ENCODE assay signal across 22 mouse cellular contexts in genomic region chr3:126397985-126398630, GRCm38 (mm10). TPM values are rescaled to one million over a fixed set of nuclear protein-coding genes. Genes with fewer than 3 reads are reported as not detected.
DNase-seq lines count a peak whose midpoint lies in the region; ATAC-seq lines count a peak whose summit lies in the region.
"Had no signal": no experiment of that assay in that cellular context is flagged by ENCODE, and none has a peak within 500 bp of the region (broad histone marks: within the 10 kb centered on the region; RNA-seq: fewer than 3 reads in every experiment).

No protein-coding gene starts in this region.

- 40% methylated on average over 7 of the region's 7 CpGs for WGBS in liver, embryonic 11.5 days
- 34% methylated on average over 7 of the region's 7 CpGs for WGBS in liver, embryonic 12.5 days (ENCODE audit: insufficient replicate concordance)
- 80% methylated on average over 7 of the region's 7 CpGs for WGBS in forebrain, embryonic 16.5 days

- no peaks in the 10 kb centered on the region for H3K9me3 ChIP-seq in liver, embryonic 11.5 days (ENCODE audit: control insufficient read depth, low read length)
- no peaks in the 10 kb centered on the region for H3K9me3 ChIP-seq in liver, embryonic 12.5 days (replicated peaks)
- H3K9me3 ChIP-seq in forebrain, embryonic 16.5 days (ENCODE audit: control insufficient read depth, low read length), result no peaks in the 10 kb centered on the region; the same call in 1 of the 2 replicates
- H3K9me3 ChIP-seq: embryonic facial prominence, embryonic 15.5 days; liver, embryonic 13.5 days; midbrain, embryonic 13.5 days; neural tube, embryonic 12.5 days had no signal

- intact Hi-C loops in heart, postnatal 10 days (cut with DNase I), result no loop called here

- no peaks in the 10 kb centered on the region for H3K4me1 ChIP-seq in liver, embryonic 11.5 days (replicated peaks; ENCODE audit: control insufficient read depth, insufficient read depth, low read length)
- H3K4me1 ChIP-seq in liver, embryonic 12.5 days, result no peaks in the 10 kb centered on the region
- H3K4me1 ChIP-seq in forebrain, embryonic 16.5 days (replicated peaks; ENCODE audit: control insufficient read depth, insufficient read depth, low read length), result no peaks in the 10 kb centered on the region
- H3K4me1 ChIP-seq: embryonic facial prominence, embryonic 15.5 days; hindbrain, embryonic 13.5 days; liver, embryonic 13.5 days; midbrain, embryonic 13.5 days; neural tube, embryonic 12.5 days had no signal

- DNase-seq in heart, adult 11 months, result peak; percentile 80
- no peak for DNase-seq in heart, adult 9 months (ENCODE audit: low spot score in 2 of 2)
- DNase-seq in liver, embryonic 11.5 days (ENCODE audit: low spot score), result peak; percentile 41
- DNase-seq in MEL-GATA-1-ER (ENCODE audit: extremely low read depth, low read depth), result peak; percentile 55
- peak; percentile 24 to 31 for DNase-seq in heart, postnatal 10 days
- DNase-seq in layer of hippocampus, adult 9-11 months, result no peak
- DNase-seq: adrenal gland, postnatal 36 days; cerebellum, adult 11-12 months; cerebellum, postnatal 14 days; kidney, adult 8-10 months; kidney, postnatal 36 days; liver, embryonic 13.5 days; right cerebral cortex, adult 18-20 months; thymus, postnatal 36 days had no signal

- no peaks in the 10 kb centered on the region for H3K36me3 ChIP-seq in liver, embryonic 11.5 days (ENCODE audit: control insufficient read depth, insufficient read depth, low read length)
- no peaks in the 10 kb centered on the region for H3K36me3 ChIP-seq in liver, embryonic 12.5 days
- no peaks in the 10 kb centered on the region for H3K36me3 ChIP-seq in forebrain, embryonic 16.5 days (ENCODE audit: control insufficient read depth, insufficient read depth)
- H3K36me3 ChIP-seq: embryonic facial prominence, embryonic 15.5 days; hindbrain, embryonic 13.5 days; liver, embryonic 13.5 days; midbrain, embryonic 13.5 days; neural tube, embryonic 12.5 days had no signal

- H3K4me3 ChIP-seq in liver, embryonic 11.5 days (ENCODE audit: low read depth, low read length), result no peak overlapping the region
- no peak overlapping the region for H3K4me3 ChIP-seq in liver, embryonic 12.5 days
- no peak overlapping the region for H3K4me3 ChIP-seq in forebrain, embryonic 16.5 days (replicated peaks; ENCODE audit: low read length)
- H3K4me3 ChIP-seq: embryonic facial prominence, embryonic 15.5 days; hindbrain, embryonic 13.5 days; liver, embryonic 13.5 days; midbrain, embryonic 13.5 days; neural tube, embryonic 12.5 days had no signal

- ATAC-seq in liver, embryonic 11.5 days (replicated peaks; ENCODE audit: low FRiP score), result peak; percentile 43; the same call in 1 of the 2 replicates
- ATAC-seq in liver, embryonic 12.5 days, result no peak
- ATAC-seq in forebrain, embryonic 16.5 days, result no peak
- ATAC-seq: CD4-positive, CD25-positive, alpha-beta regulatory T cell, adult 4 months; inflammation-experienced regulatory T-cells, adult 6 months; midbrain, embryonic 13.5 days had no signal

- H3K4me2 ChIP-seq in liver, embryonic 11.5 days, result no peak overlapping the region
- H3K4me2 ChIP-seq in liver, embryonic 12.5 days, result no peak overlapping the region
- H3K4me2 ChIP-seq in forebrain, embryonic 16.5 days (ENCODE audit: low read length), result no peak overlapping the region
- H3K4me2 ChIP-seq: embryonic facial prominence, embryonic 15.5 days; hindbrain, embryonic 13.5 days; liver, embryonic 13.5 days; midbrain, embryonic 13.5 days; neural tube, embryonic 12.5 days had no signal

- H3K27ac ChIP-seq in liver, embryonic 11.5 days (ENCODE audit: low read depth, low read length), result no peak overlapping the region
- no peak overlapping the region for H3K27ac ChIP-seq in liver, embryonic 12.5 days
- no peak overlapping the region for H3K27ac ChIP-seq in forebrain, embryonic 16.5 days (ENCODE audit: low read length)
- H3K27ac ChIP-seq: embryonic facial prominence, embryonic 15.5 days; hindbrain, embryonic 13.5 days; liver, embryonic 13.5 days; midbrain, embryonic 13.5 days; neural tube, embryonic 12.5 days had no signal

- no peaks in the 10 kb centered on the region for H3K27me3 ChIP-seq in liver, embryonic 11.5 days (replicated peaks; ENCODE audit: control insufficient read depth, insufficient read depth, low read length)
- no peaks in the 10 kb centered on the region for H3K27me3 ChIP-seq in liver, embryonic 12.5 days (replicated peaks)
- no peaks in the 10 kb centered on the region for H3K27me3 ChIP-seq in forebrain, embryonic 16.5 days (replicated peaks; ENCODE audit: control insufficient read depth, insufficient read depth, low read length)
- H3K27me3 ChIP-seq: embryonic facial prominence, embryonic 15.5 days; hindbrain, embryonic 13.5 days; liver, embryonic 13.5 days; midbrain, embryonic 13.5 days; neural tube, embryonic 12.5 days had no signal

- no peak overlapping the region for H3K9ac ChIP-seq in liver, embryonic 11.5 days (ENCODE audit: low read depth, low read length)
- H3K9ac ChIP-seq in liver, embryonic 12.5 days, result no peak overlapping the region
- no peak overlapping the region for H3K9ac ChIP-seq in forebrain, embryonic 16.5 days (replicated peaks; ENCODE audit: low read depth, low read length)
- H3K9ac ChIP-seq: embryonic facial prominence, embryonic 15.5 days; hindbrain, embryonic 13.5 days; liver, embryonic 13.5 days; midbrain, embryonic 13.5 days; neural tube, embryonic 12.5 days had no signal

RNA-seq across cellular contexts. Expression of gene Arsj, which starts 34.6 kb away (rescaled TPM):
- polyA plus RNA-seq in liver, embryonic 11.5 days (2014; fragmentation: Nextera tagmentation; extraction: Ambion mirVana), result 0.15 TPM in 1 of 2 replicates, not detected in the other
- polyA plus RNA-seq in liver, embryonic 12.5 days (2016; fragmentation: Nextera tagmentation; extraction: Ambion mirVana), result not detected in 2 replicates
- 1 to 10 TPM; 1.4 to 1.8 TPM for total RNA-seq in heart, postnatal 10 days (2021)
- polyA plus RNA-seq in forebrain, embryonic 16.5 days (2015; fragmentation: Nextera tagmentation; extraction: Ambion mirVana), result 0.05 and 0.17 TPM in 2 replicates
- polyA plus RNA-seq: CD4-positive, CD25-positive, alpha-beta regulatory T cell, adult 4 months; inflammation-experienced regulatory T-cells, adult 6 months; liver, embryonic 13.5 days had no signal

Comparison
In these comparisons a context has a peak if more than half of its experiments do, and no peak if none do; other contexts are left out.
1. DNase-seq: peak in heart, adult 11 months (single experiment), liver, embryonic 11.5 days (single experiment), MEL-GATA-1-ER (single experiment) and heart, postnatal 10 days (2 of 2); none in heart, adult 9 months (0 of 2) and layer of hippocampus, adult 9-11 months (single experiment).